Mouse (Mus musculus): ENCODE results near the gene St3gal3. TPM values are rescaled to one million over a fixed set of nuclear protein-coding genes. Genes with fewer than 3 reads are reported as not detected.
A peak's percentile ranks its signal among the peaks of the same experiment; 100 is the strongest.

Gene St3gal3
- polyA plus RNA-seq, 1 experiment from 2014 or later = 5.1 TPM

DNA sequence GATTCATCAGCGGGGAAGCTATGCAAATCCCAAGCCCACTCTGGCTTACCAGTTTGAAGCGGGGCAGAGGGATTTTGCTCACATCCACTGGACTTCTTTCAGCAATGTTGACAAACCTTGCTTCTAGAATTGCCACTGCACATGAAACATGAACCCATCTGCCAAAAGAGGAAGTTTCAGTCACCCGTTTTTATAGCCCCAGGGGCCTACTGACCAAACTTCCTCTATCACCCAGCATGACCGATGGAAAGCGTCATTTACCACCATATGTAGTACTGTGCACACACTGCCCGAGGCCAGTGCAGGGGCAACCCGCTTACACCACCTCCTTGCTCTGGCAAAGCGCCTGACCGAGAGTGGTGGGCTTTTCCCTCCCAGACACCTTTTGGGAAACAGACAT, 9.6 kb upstream of the St3gal3 start:
- peak; percentile 30 for DNase-seq
- Histone ChIP-seq H3K4me2 (ENCODE audit: low read depth, low read length) (no peak overlapping the region), H3K9ac (replicated peaks) (no peak overlapping the region), H3K27ac (ENCODE audit: low read depth) (peak overlapping the region; percentile 50), H3K36me3 (replicated peaks; ENCODE audit: insufficient read depth, low read length) (peaks cover 83% of the 10 kb centered on the region), H3K4me3 (ENCODE audit: low read depth, low read length) (no peak overlapping the region), H3K9me3 (ENCODE audit: low read length) (no peaks in the 10 kb centered on the region), H3K27me3 (ENCODE audit: insufficient read depth, low read length) (no peaks in the 10 kb centered on the region), H3K4me1 (ENCODE audit: insufficient read depth) (peaks cover 15% of the 10 kb centered on the region)
- TF ChIP-seq CTCF (IDR thresholded peaks at IDR 0.05; ENCODE audit: low read depth) (no peak), EP300 (IDR thresholded peaks at IDR 0.05; ENCODE audit: low read depth) (no peak)
- 52% methylated on average over 9 of the region's 9 CpGs for WGBS (ENCODE audit: insufficient replicate concordance)
- ATAC-seq = peak; percentile 58

DNA sequence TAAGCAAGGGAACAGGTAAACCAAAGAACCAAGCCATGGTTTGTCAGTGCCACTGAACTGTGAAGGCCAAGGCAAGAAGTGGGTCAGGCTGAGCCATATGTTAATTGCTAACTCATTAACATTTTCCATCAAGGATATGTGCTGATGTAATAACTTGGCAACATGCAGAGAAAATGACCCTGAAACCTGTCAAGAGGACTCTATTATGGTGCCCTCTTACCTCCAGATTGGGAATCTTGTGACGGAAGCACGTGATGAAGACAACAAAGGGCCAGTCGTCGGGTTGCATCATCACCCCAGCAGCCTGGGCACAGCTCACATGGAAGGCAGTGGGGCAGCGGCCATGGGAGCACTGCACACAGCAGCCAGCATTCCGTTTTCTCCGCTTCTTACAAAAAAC, 9.0 kb upstream of the St3gal3 start:
- Histone ChIP-seq H3K4me3 (ENCODE audit: low read depth, low read length) (no peak overlapping the region), H3K9ac (replicated peaks) (no peak overlapping the region), H3K27me3 (ENCODE audit: insufficient read depth, low read length) (no peaks in the 10 kb centered on the region), H3K4me1 (ENCODE audit: insufficient read depth) (peaks cover 22% of the 10 kb centered on the region), H3K4me2 (ENCODE audit: low read depth, low read length) (no peak overlapping the region), H3K27ac (ENCODE audit: low read depth) (peak overlapping the region; percentile 50), H3K36me3 (replicated peaks; ENCODE audit: insufficient read depth, low read length) (peaks cover 84% of the 10 kb centered on the region), H3K9me3 (ENCODE audit: low read length) (no peaks in the 10 kb centered on the region)
- TF ChIP-seq CTCF (IDR thresholded peaks at IDR 0.05; ENCODE audit: low read depth) (no peak), EP300 (IDR thresholded peaks at IDR 0.05; ENCODE audit: low read depth) (no peak)
- ATAC-seq (peak; percentile 53), DNase-seq (no peak)
- WGBS (ENCODE audit: insufficient replicate concordance) = 84% methylated on average over 7 of the region's 7 CpGs

DNA sequence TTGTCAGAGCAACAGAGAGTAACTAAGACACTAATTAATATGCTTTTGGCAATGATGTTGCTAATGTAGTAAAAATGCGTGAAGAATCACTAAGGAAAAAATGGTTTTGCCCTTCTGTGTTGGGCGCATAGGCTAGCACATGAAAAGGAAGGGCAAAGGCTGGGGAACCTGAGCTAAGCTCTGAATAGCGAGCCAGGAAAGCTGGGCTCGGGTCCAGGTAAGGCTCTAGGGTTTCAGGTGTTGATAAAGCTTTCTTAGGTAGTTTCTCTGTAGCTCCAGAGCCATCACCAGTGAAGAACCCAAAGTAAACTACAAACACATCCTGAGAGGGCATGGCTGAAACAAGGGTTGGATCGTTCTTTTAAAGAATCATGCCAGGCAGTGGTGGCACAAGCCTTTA, 6.8 kb upstream of the St3gal3 start:
- DNase-seq (no peak), ATAC-seq (no peak)
- no peak overlapping the region for H3K4me3 ChIP-seq (ENCODE audit: low read depth, low read length)
- peaks cover 76% of the 10 kb centered on the region for H3K36me3 ChIP-seq (replicated peaks; ENCODE audit: insufficient read depth, low read length)
- H3K4me1 ChIP-seq (ENCODE audit: insufficient read depth) = peaks cover 25% of the 10 kb centered on the region
- H3K27me3 ChIP-seq (ENCODE audit: insufficient read depth, low read length) = no peaks in the 10 kb centered on the region
- no peaks in the 10 kb centered on the region for H3K9me3 ChIP-seq (ENCODE audit: low read length)
- 94% methylated on average over 5 of the region's 5 CpGs for WGBS (ENCODE audit: insufficient replicate concordance)
- no peak overlapping the region for H3K9ac ChIP-seq (replicated peaks)
- TF ChIP-seq EP300 (IDR thresholded peaks at IDR 0.05; ENCODE audit: low read depth) = no peak
- no peak for TF ChIP-seq CTCF (IDR thresholded peaks at IDR 0.05; ENCODE audit: low read depth)
- H3K4me2 ChIP-seq (ENCODE audit: low read depth, low read length) = no peak overlapping the region
- no peak overlapping the region for H3K27ac ChIP-seq (ENCODE audit: low read depth)

DNA sequence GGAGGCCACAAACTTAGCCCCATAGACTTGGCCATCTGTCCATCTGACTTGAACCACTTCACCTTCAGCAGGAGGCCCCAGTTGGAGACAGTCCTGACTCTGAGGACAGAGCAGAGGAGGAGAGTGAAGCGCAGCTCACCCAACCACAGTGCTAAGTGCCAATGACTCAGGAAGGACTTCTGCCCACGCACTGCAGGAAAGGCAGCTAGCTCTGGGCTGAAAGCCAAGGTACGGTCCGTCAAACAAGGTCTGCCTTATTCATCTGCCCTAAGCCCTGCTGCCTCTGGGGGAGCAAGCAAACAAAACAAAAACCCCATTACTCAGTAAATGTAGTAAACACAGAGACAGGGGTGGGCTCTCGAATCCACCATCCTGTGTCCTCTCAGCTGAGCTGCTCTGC, 4.2 kb upstream of the St3gal3 start:
- DNase-seq = peak; percentile 68
- Histone ChIP-seq H3K36me3 (replicated peaks; ENCODE audit: insufficient read depth, low read length) (peaks cover 56% of the 10 kb centered on the region), H3K9ac (replicated peaks) (no peak overlapping the region), H3K4me3 (ENCODE audit: low read depth, low read length) (no peak overlapping the region), H3K4me1 (ENCODE audit: insufficient read depth) (peaks cover 21% of the 10 kb centered on the region), H3K9me3 (ENCODE audit: low read length) (no peaks in the 10 kb centered on the region), H3K27me3 (ENCODE audit: insufficient read depth, low read length) (no peaks in the 10 kb centered on the region), H3K4me2 (ENCODE audit: low read depth, low read length) (no peak overlapping the region), H3K27ac (ENCODE audit: low read depth) (peak overlapping the region; percentile 60)
- peak; percentile 20 for ATAC-seq
- TF ChIP-seq CTCF (IDR thresholded peaks at IDR 0.05; ENCODE audit: low read depth) (no peak), EP300 (IDR thresholded peaks at IDR 0.05; ENCODE audit: low read depth) (no peak)
- 53% methylated on average over 5 of the region's 5 CpGs for WGBS (ENCODE audit: insufficient replicate concordance)

DNA sequence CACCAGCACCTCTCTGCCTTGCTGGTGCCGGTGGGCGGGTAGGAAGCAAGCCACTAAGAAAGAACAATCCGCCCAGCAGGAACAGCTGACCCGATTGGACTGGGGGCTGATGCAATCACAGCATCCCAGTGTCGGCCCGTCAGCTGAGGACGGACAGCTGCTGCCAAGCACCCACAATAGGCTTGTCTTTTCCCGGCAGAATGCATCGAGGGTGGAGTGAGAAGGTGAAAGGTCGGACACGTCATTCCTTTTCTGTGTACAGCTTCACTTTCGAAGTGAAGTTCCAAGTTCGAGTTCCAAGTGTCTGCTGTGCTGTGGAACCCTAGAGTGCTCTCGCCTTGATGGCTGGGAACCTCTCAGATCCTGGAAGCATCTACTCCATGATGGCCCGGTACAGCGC, 3.1 kb upstream of the St3gal3 start:
- WGBS (ENCODE audit: insufficient replicate concordance) = 86% methylated on average over 16 of the region's 16 CpGs
- Histone ChIP-seq H3K9me3 (ENCODE audit: low read length) (no peaks in the 10 kb centered on the region), H3K4me3 (ENCODE audit: low read depth, low read length) (no peak overlapping the region), H3K36me3 (replicated peaks; ENCODE audit: insufficient read depth, low read length) (peaks cover 46% of the 10 kb centered on the region), H3K4me2 (ENCODE audit: low read depth, low read length) (no peak overlapping the region), H3K27ac (ENCODE audit: low read depth) (peak overlapping the region; percentile 60; the same call in 1 of the 2 replicates), H3K4me1 (ENCODE audit: insufficient read depth) (peaks cover 22% of the 10 kb centered on the region), H3K27me3 (ENCODE audit: insufficient read depth, low read length) (no peaks in the 10 kb centered on the region), H3K9ac (replicated peaks) (no peak overlapping the region)
- peak; percentile 5; the same call in 1 of the 2 replicates for ATAC-seq
- TF ChIP-seq CTCF (IDR thresholded peaks at IDR 0.05; ENCODE audit: low read depth) = no peak
- no peak for TF ChIP-seq EP300 (IDR thresholded peaks at IDR 0.05; ENCODE audit: low read depth)
- peak; percentile 35 for DNase-seq

DNA sequence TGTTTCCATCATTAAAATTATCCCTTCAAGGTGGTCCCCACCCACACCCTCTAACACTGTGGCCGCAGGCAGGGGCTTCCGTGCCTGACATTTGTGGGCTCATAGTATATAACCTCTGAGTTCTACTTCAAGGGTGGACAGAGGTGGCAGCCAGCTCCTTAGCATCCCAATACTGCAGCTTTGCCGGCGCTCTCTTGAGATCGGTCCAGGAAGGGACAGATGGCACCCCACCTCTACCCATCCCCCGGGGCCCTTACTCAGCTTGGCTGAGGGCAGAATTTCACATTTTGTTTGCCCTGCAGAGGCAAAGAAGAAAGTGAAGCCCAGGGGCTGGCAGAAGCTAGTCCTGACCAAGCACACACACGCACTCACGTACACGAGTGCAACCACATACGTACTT, 2.6 kb upstream of the St3gal3 start:
- TF ChIP-seq CTCF (IDR thresholded peaks at IDR 0.05; ENCODE audit: low read depth) = no peak
- TF ChIP-seq EP300 (IDR thresholded peaks at IDR 0.05; ENCODE audit: low read depth) = no peak
- Histone ChIP-seq H3K4me3 (ENCODE audit: low read depth, low read length) (no peak overlapping the region), H3K4me1 (ENCODE audit: insufficient read depth) (peaks cover 23% of the 10 kb centered on the region), H3K9ac (replicated peaks) (no peak overlapping the region), H3K36me3 (replicated peaks; ENCODE audit: insufficient read depth, low read length) (peaks cover 41% of the 10 kb centered on the region), H3K4me2 (ENCODE audit: low read depth, low read length) (no peak overlapping the region), H3K27ac (ENCODE audit: low read depth) (peak overlapping the region; percentile 44), H3K27me3 (ENCODE audit: insufficient read depth, low read length) (no peaks in the 10 kb centered on the region), H3K9me3 (ENCODE audit: low read length) (no peaks in the 10 kb centered on the region)
- 95% methylated on average over 10 of the region's 10 CpGs for WGBS (ENCODE audit: insufficient replicate concordance)
- ATAC-seq = no peak
- no peak for DNase-seq

DNA sequence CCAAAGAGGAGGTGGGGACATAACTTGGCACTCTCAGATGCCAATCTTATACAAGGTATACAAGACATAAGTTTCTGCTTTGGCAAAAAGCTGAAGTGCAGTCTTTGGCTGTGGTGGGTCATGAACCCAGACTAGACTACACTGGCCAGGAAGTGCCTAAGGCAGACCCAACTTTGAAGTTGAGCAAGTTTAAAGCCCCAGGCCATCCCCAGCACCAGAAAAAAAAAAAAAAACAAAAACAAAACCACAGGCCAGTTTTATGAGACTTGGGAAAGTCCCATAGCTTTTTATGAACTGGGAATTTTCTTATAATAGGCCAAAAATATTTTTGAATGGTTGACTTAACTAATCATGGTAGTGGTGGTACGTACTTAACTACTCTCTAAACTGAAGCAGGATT, 700 bp upstream of the St3gal3 start:
- H3K4me1 ChIP-seq (ENCODE audit: insufficient read depth) = peaks cover 31% of the 10 kb centered on the region
- TF ChIP-seq CTCF (IDR thresholded peaks at IDR 0.05; ENCODE audit: low read depth) = no peak
- no peak for TF ChIP-seq EP300 (IDR thresholded peaks at IDR 0.05; ENCODE audit: low read depth)
- peak overlapping the region; percentile 85; the same call in 1 of the 2 replicates for H3K4me3 ChIP-seq (ENCODE audit: low read depth, low read length)
- 0 out of 2 replicates have a peak overlapping the region, but pooled peaks have one; percentile 22 for H3K9ac ChIP-seq (replicated peaks)
- ATAC-seq = no peak
- peaks cover 25% of the 10 kb centered on the region for H3K36me3 ChIP-seq (replicated peaks; ENCODE audit: insufficient read depth, low read length)
- peak overlapping the region; percentile 79 for H3K4me2 ChIP-seq (ENCODE audit: low read depth, low read length)
- H3K27ac ChIP-seq (ENCODE audit: low read depth) = peak overlapping the region; percentile 85
- no peaks in the 10 kb centered on the region for H3K27me3 ChIP-seq (ENCODE audit: insufficient read depth, low read length)
- DNase-seq = no peak
- 92% methylated on average over 1 of the region's 1 CpGs for WGBS (ENCODE audit: insufficient replicate concordance)
- no peaks in the 10 kb centered on the region for H3K9me3 ChIP-seq (ENCODE audit: low read length)
